Mouse (Mus musculus): ENCODE measurements around the gene Ndufc2. TPM values are rescaled to one million over a fixed set of nuclear protein-coding genes. Genes with fewer than 3 reads are reported as not detected.

The Ndufc2 gene
- polyA plus RNA-seq, 1 experiment from 2014 or later: 223 TPM

DNA sequence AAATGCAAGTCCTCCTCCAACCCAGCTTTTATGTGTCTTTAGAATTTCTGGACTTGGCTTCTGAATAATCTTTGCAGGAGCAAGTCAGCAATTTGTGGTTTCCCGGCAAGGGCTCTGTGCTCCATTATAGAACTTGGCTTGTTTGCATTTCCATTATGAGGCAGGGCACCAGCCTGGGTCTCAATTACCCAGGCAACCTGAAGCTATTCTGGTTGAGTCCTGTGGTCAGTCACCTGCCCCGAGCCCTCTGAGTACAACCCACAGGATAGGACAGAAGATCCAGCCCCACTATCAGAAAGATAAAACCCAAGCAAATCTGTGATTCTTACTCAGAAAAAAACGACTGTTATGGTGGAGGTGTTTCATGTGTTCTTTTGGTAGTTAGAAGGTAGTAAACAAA, 38.8 kb upstream of the Ndufc2 start:
- DNase-seq (ENCODE audit: low read depth, low spot score) (no peak), ATAC-seq (no peak)
- in situ Hi-C loops (cut with MboI; ENCODE audit: low pct_unique_long_range_greater_than_20kb): no loop called here
- ChIA-PET CTCF (interaction anchor here (0.9 to 1.1 kb wide), 2 partner anchors 10 to 15 kb away, joined by 3 read pairs; no protein-coding TSS in a partner anchor), POLR2A (interaction anchor here (1.2 kb wide), 1 partner anchor 18 kb away, joined by 4 read pairs; no protein-coding TSS in a partner anchor)
- TF ChIP-seq CTCF (IDR thresholded peaks at IDR 0.05): no peak
- peaks cover 26% of the 10 kb centered on the region for H3K27me3 ChIP-seq

DNA sequence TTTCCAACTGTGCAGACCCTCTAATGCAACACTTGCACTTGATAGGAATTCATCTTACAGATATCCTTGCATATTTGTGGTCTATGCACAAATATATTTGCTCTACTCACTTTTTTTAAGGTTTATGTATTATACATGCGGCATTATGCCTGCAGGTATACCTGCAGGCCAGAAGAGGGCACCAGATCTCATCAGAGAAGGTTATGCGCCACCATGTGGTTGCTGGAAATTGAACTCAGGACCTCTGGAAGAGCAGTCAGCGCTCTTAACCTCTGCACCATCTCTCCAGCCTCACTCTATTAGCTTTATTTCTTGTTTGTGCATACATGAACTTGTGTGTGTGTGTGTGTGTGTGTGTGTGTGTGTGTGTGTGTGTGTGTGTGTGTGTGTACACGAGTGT, 38.3 kb upstream of the Ndufc2 start:
- ATAC-seq (no peak), DNase-seq (ENCODE audit: low read depth, low spot score) (no peak)
- ChIA-PET POLR2A (interaction anchor here (1.2 kb wide), 1 partner anchor 18 kb away, joined by 4 read pairs; no protein-coding TSS in a partner anchor), CTCF (interaction anchor here (0.9 kb wide), 1 partner anchor 10 kb away, joined by 3 read pairs; no protein-coding TSS in a partner anchor)
- peak; percentile 97 for TF ChIP-seq CTCF (IDR thresholded peaks at IDR 0.05)
- in situ Hi-C loops (cut with MboI; ENCODE audit: low pct_unique_long_range_greater_than_20kb): no loop called here
- H3K27me3 ChIP-seq: peaks cover 26% of the 10 kb centered on the region

DNA sequence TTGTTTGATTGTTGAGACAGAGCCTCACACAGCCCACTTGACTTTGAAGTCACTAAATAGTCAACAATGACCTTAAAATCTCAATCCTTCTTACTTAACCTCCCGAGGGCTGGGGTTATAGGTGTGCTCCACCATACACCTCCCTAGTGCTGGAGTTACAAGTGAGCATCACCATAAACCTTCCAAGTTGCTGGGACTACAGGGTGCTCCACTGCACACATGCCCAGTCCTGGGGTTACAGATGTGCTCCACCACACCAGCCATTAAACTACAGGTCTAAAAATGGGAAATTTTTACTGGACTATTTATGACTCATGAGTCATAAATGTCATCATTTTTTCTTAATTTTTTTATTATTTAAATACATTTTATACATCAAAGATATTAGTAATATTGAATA, 33.9 kb upstream of the Ndufc2 start:
- in situ Hi-C loops (cut with MboI; ENCODE audit: low pct_unique_long_range_greater_than_20kb): no loop called here
- ATAC-seq: no peak
- H3K27me3 ChIP-seq: peaks cover 26% of the 10 kb centered on the region
- no peak for DNase-seq (ENCODE audit: low read depth, low spot score)
- ChIA-PET CTCF (no interaction called here), POLR2A (no interaction called here)
- TF ChIP-seq CTCF (IDR thresholded peaks at IDR 0.05): no peak

DNA sequence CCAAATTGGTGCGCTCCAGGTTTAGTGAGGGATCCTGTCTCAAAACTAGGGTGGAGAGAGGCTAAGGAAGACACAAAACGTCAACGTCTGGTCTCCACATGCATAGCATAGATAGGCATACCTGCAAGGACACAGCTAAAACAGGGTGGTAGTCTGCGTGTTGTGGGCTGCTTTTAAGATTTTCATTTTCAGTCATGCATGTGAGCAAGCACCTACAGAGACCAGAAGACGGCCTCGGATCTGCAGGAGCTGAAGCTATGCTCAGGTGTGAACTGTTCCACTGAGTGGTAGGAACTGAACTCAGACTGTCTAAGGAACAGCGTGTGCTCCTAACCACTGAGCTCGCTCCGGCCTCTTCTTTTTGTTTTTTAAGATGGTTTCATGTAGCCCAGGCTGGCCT, 24.7 kb upstream of the Ndufc2 start:
- CTCF ChIA-PET: interaction anchor here (1.2 kb wide), 1 partner anchor 11 kb away, joined by 3 read pairs; no protein-coding TSS in a partner anchor
- in situ Hi-C loops (cut with MboI; ENCODE audit: low pct_unique_long_range_greater_than_20kb): no loop called here
- POLR2A ChIA-PET: interaction anchor here (0.8 to 0.9 kb wide), 2 partner anchors 10 to 13 kb away, joined by 3 read pairs; no protein-coding TSS in a partner anchor
- H3K27me3 ChIP-seq: no peaks in the 10 kb centered on the region
- no peak for TF ChIP-seq CTCF (IDR thresholded peaks at IDR 0.05)
- DNase-seq (ENCODE audit: low read depth, low spot score): no peak
- no peak for ATAC-seq

DNA sequence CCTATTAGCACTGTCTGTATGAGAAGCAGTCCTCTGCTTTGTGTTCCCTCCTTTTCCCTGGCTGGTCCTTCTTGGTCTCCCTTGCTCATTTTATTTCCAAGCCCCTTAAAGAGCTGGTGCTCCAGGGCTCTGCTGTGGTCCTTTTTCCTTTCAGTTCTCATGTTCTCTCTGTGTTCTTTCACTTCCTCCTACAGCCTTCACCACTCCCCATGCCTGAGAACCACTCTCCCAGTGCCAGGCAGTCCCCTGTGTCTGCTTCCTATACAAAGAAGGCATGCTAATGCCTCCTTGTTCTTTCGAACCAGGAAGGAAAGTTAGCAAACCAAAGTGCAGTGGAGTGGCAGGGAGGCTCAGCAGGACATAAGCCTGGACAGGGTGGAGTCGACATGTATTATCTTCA, 23.9 kb upstream of the Ndufc2 start:
- ChIA-PET POLR2A (no interaction called here), CTCF (interaction anchor here (0.8 kb wide), 1 partner anchor 9 kb away, joined by 3 read pairs; no protein-coding TSS in a partner anchor)
- no peak for TF ChIP-seq CTCF (IDR thresholded peaks at IDR 0.05)
- DNase-seq (ENCODE audit: low read depth, low spot score) (no peak), ATAC-seq (no peak)
- in situ Hi-C loops (cut with MboI; ENCODE audit: low pct_unique_long_range_greater_than_20kb): no loop called here
- no peaks in the 10 kb centered on the region for H3K27me3 ChIP-seq

DNA sequence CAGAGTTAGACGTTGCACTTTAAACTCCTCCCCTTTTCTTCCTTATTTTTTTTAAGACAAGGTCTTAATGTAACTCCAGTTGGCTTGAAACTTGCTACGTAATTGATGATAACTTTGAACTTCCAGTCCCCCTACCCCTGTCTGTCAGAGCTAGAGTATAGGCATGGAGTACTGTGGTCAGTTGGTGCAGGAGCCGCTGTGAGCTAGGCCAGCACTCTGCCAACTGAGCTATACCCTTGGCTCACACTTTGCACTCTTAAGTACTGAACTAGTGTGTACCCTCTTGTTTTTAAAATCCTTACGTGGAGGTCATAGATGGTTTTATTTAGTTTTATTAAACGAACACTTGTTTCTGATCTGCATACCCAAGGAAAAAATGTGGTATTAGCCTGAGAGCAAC, 20.5 kb upstream of the Ndufc2 start:
- DNase-seq (ENCODE audit: low read depth, low spot score) (no peak), ATAC-seq (no peak)
- TF ChIP-seq CTCF (IDR thresholded peaks at IDR 0.05): no peak
- ChIA-PET CTCF (no interaction called here), POLR2A (no interaction called here)
- H3K27me3 ChIP-seq: no peaks in the 10 kb centered on the region
- in situ Hi-C loops (cut with MboI; ENCODE audit: low pct_unique_long_range_greater_than_20kb): no loop called here

DNA sequence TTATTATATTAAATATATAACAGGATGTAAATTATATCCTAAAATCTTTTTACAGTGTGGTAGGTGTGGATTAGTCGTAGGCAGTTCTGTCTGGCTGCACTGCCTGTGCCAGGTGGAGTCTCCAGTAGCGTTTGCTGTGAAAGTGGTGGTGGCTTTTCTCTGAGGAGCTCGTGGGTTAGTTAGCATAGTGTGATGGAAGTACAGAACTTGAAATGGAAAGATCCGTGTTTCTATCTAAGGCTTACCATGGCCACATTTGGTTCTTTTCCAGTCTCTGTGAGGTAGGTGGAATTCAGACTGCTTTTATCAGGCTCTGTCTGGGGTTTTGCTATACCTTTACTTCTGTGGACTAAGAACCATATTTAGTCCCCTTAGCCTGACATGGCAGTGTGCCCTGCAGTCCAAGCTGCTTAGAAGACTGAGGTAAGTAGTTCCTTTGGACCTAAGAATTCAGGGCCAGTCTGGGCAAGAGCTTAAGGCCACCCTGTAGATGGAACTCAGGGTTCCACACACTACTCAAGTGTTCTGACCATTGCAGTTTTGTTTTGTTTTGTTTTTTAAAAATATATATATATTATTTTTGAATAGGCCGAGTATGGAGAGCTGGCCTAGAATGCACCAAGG, 19.2 kb upstream of the Ndufc2 start:
- ChIA-PET CTCF (no interaction called here), POLR2A (no interaction called here)
- no peak for DNase-seq (ENCODE audit: low read depth, low spot score)
- no peak for ATAC-seq
- in situ Hi-C loops (cut with MboI; ENCODE audit: low pct_unique_long_range_greater_than_20kb): no loop called here
- no peaks in the 10 kb centered on the region for H3K27me3 ChIP-seq
- TF ChIP-seq CTCF (IDR thresholded peaks at IDR 0.05): no peak

DNA sequence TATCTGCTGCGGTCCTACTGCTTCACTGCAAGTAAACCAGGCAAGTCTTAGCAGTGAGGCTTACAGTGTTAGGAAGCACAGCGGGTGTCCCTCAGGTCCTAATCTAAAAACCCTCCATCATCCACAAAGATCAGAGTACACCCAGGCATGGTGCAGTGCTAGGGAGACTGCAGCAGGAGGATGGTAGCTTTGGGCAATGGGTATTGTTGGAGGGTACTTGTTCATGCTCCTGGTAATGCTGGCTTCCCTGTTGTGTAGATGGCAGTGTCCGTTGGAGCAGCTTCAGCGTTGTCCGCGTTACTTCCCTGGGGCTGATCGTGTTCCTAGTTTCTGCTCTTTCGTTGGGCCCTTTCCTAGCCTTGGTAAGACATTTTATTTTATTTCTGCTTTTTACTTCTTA, 17.1 kb upstream of the Ndufc2 start:
- ChIA-PET POLR2A (no interaction called here), CTCF (no interaction called here)
- in situ Hi-C loops (cut with MboI; ENCODE audit: low pct_unique_long_range_greater_than_20kb): no loop called here
- H3K27me3 ChIP-seq: no peaks in the 10 kb centered on the region
- no peak for TF ChIP-seq CTCF (IDR thresholded peaks at IDR 0.05)
- no peak for DNase-seq (ENCODE audit: low read depth, low spot score)
- no peak for ATAC-seq

DNA sequence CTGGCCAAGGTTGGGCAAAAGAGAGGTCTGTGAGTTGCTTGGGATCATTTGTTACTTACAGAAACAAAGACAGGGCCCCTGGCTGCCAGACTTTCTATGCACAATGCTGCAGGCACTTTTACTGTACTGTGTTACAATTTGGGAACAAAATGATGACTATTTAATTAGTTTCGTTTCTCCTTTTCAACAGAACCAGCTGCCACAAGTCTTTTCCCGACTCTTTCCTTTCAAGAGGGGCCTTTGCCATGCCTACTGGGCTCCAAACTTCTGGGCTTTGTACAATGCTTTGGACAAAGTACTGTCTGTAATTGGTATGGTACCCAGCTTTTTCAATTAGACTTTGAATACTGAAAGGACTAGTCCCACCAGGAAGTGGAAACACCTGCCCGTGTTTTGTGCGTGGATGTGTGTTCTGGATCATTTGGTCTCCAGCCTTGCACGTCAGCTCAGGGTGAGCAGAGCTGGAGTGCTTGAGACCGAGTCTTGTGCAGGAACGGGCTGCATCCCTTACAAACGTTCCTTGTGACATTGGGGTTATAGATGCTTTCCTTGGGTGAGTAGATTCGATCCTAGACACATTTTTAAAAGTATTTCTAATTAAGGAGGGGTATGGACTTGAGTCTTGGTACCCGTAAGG, 16.2 kb upstream of the Ndufc2 start:
- ATAC-seq (no peak), DNase-seq (ENCODE audit: low read depth, low spot score) (no peak)
- no peak for TF ChIP-seq CTCF (IDR thresholded peaks at IDR 0.05)
- in situ Hi-C loops (cut with MboI; ENCODE audit: low pct_unique_long_range_greater_than_20kb): no loop called here
- POLR2A ChIA-PET: no interaction called here
- H3K27me3 ChIP-seq: no peaks in the 10 kb centered on the region
- CTCF ChIA-PET: no interaction called here

DNA sequence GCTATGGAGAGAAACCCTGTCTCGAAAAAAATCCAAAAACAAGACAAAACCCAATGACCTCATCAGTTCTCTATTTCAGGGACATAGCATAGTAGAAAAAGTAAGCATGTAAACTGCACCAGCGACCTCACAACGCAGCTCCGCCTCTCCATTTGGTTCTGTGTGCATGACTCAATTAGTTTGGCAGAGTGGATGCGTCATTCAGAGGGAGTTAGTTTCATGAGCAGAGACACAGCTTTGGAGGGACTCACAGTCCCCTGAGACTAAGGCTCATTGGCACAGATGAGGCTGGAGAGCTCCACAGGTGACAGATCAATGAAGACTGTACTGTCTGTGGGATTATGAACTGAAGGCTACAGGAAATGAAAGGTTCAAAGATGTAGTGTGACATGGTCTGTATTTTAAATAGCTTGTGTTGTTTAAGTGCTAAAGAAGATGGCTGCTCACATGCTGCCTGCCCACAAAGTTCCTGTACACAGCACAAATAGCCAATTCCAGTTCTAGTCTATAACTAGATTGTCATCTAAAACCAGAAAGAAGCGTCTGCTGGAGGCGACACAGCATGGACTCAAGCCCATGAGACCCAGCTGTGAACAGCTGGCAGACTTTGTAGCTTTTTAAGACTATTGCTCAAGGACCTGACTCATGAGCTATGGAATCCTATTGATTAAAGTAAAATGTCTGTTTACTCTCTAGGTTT, 13.5 kb upstream of the Ndufc2 start:
- CTCF ChIA-PET: interaction anchor here (1.1 kb wide), 1 partner anchor 10 kb away, joined by 4 read pairs; no protein-coding TSS in a partner anchor
- POLR2A ChIA-PET: interaction anchor here (1.1 kb wide), 1 partner anchor 11 kb away, joined by 3 read pairs; no protein-coding TSS in a partner anchor
- in situ Hi-C loops (cut with MboI; ENCODE audit: low pct_unique_long_range_greater_than_20kb): no loop called here
- no peak for TF ChIP-seq CTCF (IDR thresholded peaks at IDR 0.05)
- DNase-seq (ENCODE audit: low read depth, low spot score): no peak
- no peaks in the 10 kb centered on the region for H3K27me3 ChIP-seq
- ATAC-seq: no peak

Measured in Patski (cell line).